23 mouse cellular contexts compared by ENCODE assay signal in the genomic region with DNA sequence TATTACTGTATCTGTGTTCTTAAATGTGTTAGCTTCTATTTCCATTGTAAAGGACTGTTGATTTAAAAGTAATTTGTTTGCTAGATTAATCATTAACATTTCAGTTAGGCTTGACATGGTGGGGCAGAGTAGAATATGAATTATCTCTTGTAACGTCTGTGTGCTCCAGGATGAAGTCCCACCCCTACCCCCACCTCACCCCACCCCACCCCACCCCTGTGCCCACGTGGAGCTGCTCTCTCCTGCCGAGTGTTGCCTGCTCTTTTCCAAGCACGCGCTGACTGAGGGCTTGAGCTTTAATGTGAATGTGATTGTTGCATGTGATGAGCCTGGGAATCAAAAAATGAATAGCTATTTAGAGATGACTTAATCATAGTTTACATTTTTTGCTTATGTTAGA.
DNase-seq lines count a peak whose midpoint lies in the region; ATAC-seq and TF ChIP-seq lines count a peak whose summit lies in the region.
"Had no signal": no experiment of that assay in that cellular context is flagged by ENCODE, and none has a peak within 500 bp of the region (broad histone marks: within the 10 kb centered on the region; RNA-seq: fewer than 3 reads in every experiment).

No protein-coding gene starts in this region.

- peaks cover 13 to 19% of the 10 kb centered on the region in 2 experiments for H3K4me1 ChIP-seq in MEL (ENCODE audit: control insufficient read depth in 1 of 2, insufficient read depth in 2 of 2, low read length in 2 of 2)
- H3K4me1 ChIP-seq in liver, embryonic 14.5 days (replicated peaks; ENCODE audit: control insufficient read depth in 2 of 2, insufficient read depth in 2 of 2, low read length in 1 of 2): peaks cover 29 to 49% of the 10 kb centered on the region in 2 experiments
- no peaks in the 10 kb centered on the region for H3K4me1 ChIP-seq in stomach, embryonic 15.5 days
- H3K4me1 ChIP-seq: embryonic facial prominence, embryonic 13.5 days; limb, embryonic 15.5 days; neural tube, embryonic 15.5 days had no signal

- no peaks in the 10 kb centered on the region for H3K9me3 ChIP-seq in MEL (replicated peaks; ENCODE audit: insufficient read depth, low read length)
- H3K9me3 ChIP-seq in liver, embryonic 14.5 days (ENCODE audit: control insufficient read depth, low read length): no peaks in the 10 kb centered on the region
- no peaks in the 10 kb centered on the region for H3K9me3 ChIP-seq in stomach, embryonic 15.5 days
- H3K9me3 ChIP-seq: embryonic facial prominence, embryonic 13.5 days; hindbrain, embryonic 13.5 days; limb, embryonic 15.5 days; neural tube, embryonic 15.5 days had no signal

- no peaks in the 10 kb centered on the region for H3K79me2 ChIP-seq in MEL (ENCODE audit: control insufficient read depth, insufficient read depth, low read length, poor library complexity)

- peak; percentile 27 for DNase-seq in MEL (ENCODE audit: low read depth, low spot score)
- DNase-seq in liver, embryonic 14.5 days (ENCODE audit: low read depth in 3 of 3, low spot score in 3 of 3): peak; percentile 38 to 47 (median 40)
- no peak for DNase-seq in spleen, adult 18-20 months
- no peak for DNase-seq in frontal cortex, postnatal 36 days (ENCODE audit: low spot score in 2 of 2)
- no peak for DNase-seq in left cerebral cortex, adult 9 months (ENCODE audit: low spot score in 2 of 2)
- DNase-seq: adrenal gland, adult 8-10 months; cerebellum, adult 11 months; cerebellum, postnatal 14 days; forebrain, postnatal 0 days; kidney, postnatal 10 days; layer of hippocampus, postnatal 36 days; right cerebral cortex, postnatal 14 days; thymus, postnatal 4 days had no signal

- H3K4me3 ChIP-seq in MEL (ENCODE audit: control insufficient read depth in 1 of 2, insufficient read depth in 1 of 2, low read depth in 2 of 2, low read length in 2 of 2): no peak overlapping the region
- no peak overlapping the region for H3K4me3 ChIP-seq in liver, embryonic 14.5 days (ENCODE audit: insufficient read depth in 1 of 2, low read depth in 2 of 2, low read length in 2 of 2)
- H3K4me3 ChIP-seq in stomach, embryonic 15.5 days (replicated peaks): no peak overlapping the region
- H3K4me3 ChIP-seq: embryonic facial prominence, embryonic 13.5 days; hindbrain, embryonic 13.5 days; limb, embryonic 15.5 days; neural tube, embryonic 15.5 days had no signal

- TF ChIP-seq POLR2A in MEL (IDR thresholded peaks at IDR 0.05; ENCODE audit: control insufficient read depth in 1 of 2, insufficient read depth in 1 of 2, low read depth in 1 of 2, low read length in 2 of 2, poor library complexity in 1 of 2): no peak

- no peak overlapping the region for H3K9ac ChIP-seq in MEL (ENCODE audit: control insufficient read depth, low read depth, low read length, poor library complexity, severe bottlenecking)
- H3K9ac ChIP-seq in liver, embryonic 14.5 days (replicated peaks): no peak overlapping the region; the same call in 1 of the 2 replicates
- no peak overlapping the region for H3K9ac ChIP-seq in stomach, embryonic 15.5 days
- H3K9ac ChIP-seq: embryonic facial prominence, embryonic 13.5 days; forebrain, postnatal 0 days; hindbrain, embryonic 13.5 days; limb, embryonic 15.5 days; neural tube, embryonic 15.5 days had no signal

- no peak for TF ChIP-seq RAD21 in MEL (IDR thresholded peaks at IDR 0.05; ENCODE audit: low read depth, low read length)

- ATAC-seq in erythroblast, adult 5-6 weeks (replicated peaks; ENCODE audit: low FRiP score, poor library complexity, severe bottlenecking): peak; percentile 50; the same call in 1 of the 2 replicates
- peak; percentile 85 for ATAC-seq in liver, embryonic 14.5 days (ENCODE audit: insufficient read depth)
- peak; percentile 87 for ATAC-seq in stomach, embryonic 15.5 days (ENCODE audit: insufficient read depth, low FRiP score, low read depth)
- ATAC-seq: forebrain, postnatal 0 days; inflammation-experienced regulatory T-cells, adult 6 months; lung, postnatal 0 days; midbrain, embryonic 16.5 days had no signal

- TF ChIP-seq CTCF in MEL (IDR thresholded peaks at IDR 0.05 in 2 of 3, conservative IDR thresholded peaks at IDR 0.05 in 1 of 3; ENCODE audit: control insufficient read depth in 1 of 3, insufficient read depth in 1 of 3, low read depth in 2 of 3, low read length in 3 of 3, poor library complexity in 1 of 3, severe bottlenecking in 1 of 3): no peak
- TF ChIP-seq CTCF in liver, embryonic 14.5 days (IDR thresholded peaks at IDR 0.05; ENCODE audit: low read depth): no peak

- no peak overlapping the region for H3K27ac ChIP-seq in MEL (ENCODE audit: control insufficient read depth, low read depth, low read length)
- no peak overlapping the region for H3K27ac ChIP-seq in liver, embryonic 14.5 days
- H3K27ac ChIP-seq in stomach, embryonic 15.5 days: no peak overlapping the region
- H3K27ac ChIP-seq: embryonic facial prominence, embryonic 13.5 days; hindbrain, embryonic 13.5 days; limb, embryonic 15.5 days; neural tube, embryonic 15.5 days had no signal

- WGBS in liver, embryonic 14.5 days (ENCODE audit: insufficient replicate concordance): 21% methylated on average over 5 of the region's 5 CpGs
- WGBS in stomach, embryonic 15.5 days: 40% methylated on average over 5 of the region's 5 CpGs

- no peaks in the 10 kb centered on the region for H3K27me3 ChIP-seq in MEL (ENCODE audit: control insufficient read depth in 1 of 2, insufficient read depth in 2 of 2, low read length in 2 of 2)
- H3K27me3 ChIP-seq in liver, embryonic 14.5 days (ENCODE audit: control insufficient read depth, insufficient read depth, low read length): no peaks in the 10 kb centered on the region
- H3K27me3 ChIP-seq in stomach, embryonic 15.5 days (replicated peaks): no peaks in the 10 kb centered on the region
- H3K27me3 ChIP-seq: embryonic facial prominence, embryonic 13.5 days; hindbrain, embryonic 13.5 days; limb, embryonic 15.5 days; neural tube, embryonic 15.5 days had no signal

- H3K36me3 ChIP-seq in MEL (ENCODE audit: control insufficient read depth in 1 of 2, insufficient read depth in 2 of 2, low read length in 2 of 2): peaks cover 0 to 24% of the 10 kb centered on the region in 2 experiments; a peak in 2 of 4 replicates
- no peaks in the 10 kb centered on the region for H3K36me3 ChIP-seq in liver, embryonic 14.5 days (replicated peaks; ENCODE audit: control insufficient read depth, insufficient read depth, low read depth)
- H3K36me3 ChIP-seq in stomach, embryonic 15.5 days: no peaks in the 10 kb centered on the region
- H3K36me3 ChIP-seq: hindbrain, embryonic 13.5 days; limb, embryonic 15.5 days; neural tube, embryonic 15.5 days had no signal

- peak in 1 of 2 experiments; percentile 43; a peak in 1 of 4 replicates for TF ChIP-seq EP300 in MEL (IDR thresholded peaks at IDR 0.05; ENCODE audit: low read depth in 1 of 2, low read length in 2 of 2)
- TF ChIP-seq EP300 in liver, embryonic 14.5 days (IDR thresholded peaks at IDR 0.05; ENCODE audit: low read depth): no peak

- H3K4me2 ChIP-seq in liver, embryonic 14.5 days (ENCODE audit: low read depth): 0 out of 2 replicates have a peak overlapping the region, but pooled peaks have one; percentile 2
- H3K4me2 ChIP-seq in stomach, embryonic 15.5 days: no peak overlapping the region
- H3K4me2 ChIP-seq: embryonic facial prominence, embryonic 13.5 days; heart, embryonic 11.5 days; hindbrain, embryonic 13.5 days; limb, embryonic 15.5 days; neural tube, embryonic 15.5 days had no signal

TF ChIP-seq in MEL, 35 proteins besides CTCF, POLR2A, EP300 and RAD21:
- TF ChIP-seq CHD1 (IDR thresholded peaks at IDR 0.05; ENCODE audit: low read depth, low read length): no peak
- no peak for TF ChIP-seq POLR2AphosphoS5 (IDR thresholded peaks at IDR 0.05; ENCODE audit: borderline replicate concordance, low read depth, low read length)
- no peak for TF ChIP-seq MAX (IDR thresholded peaks at IDR 0.05; ENCODE audit: low read length)
- no peak for TF ChIP-seq ETS1 (IDR thresholded peaks at IDR 0.05; ENCODE audit: low read depth, low read length)
- no peak for TF ChIP-seq BHLHE40 (IDR thresholded peaks at IDR 0.05; ENCODE audit: borderline replicate concordance, low read depth, low read length)
- no peak for TF ChIP-seq TCF12 (IDR thresholded peaks at IDR 0.05; ENCODE audit: low read depth, low read length)
- TF ChIP-seq JUND (IDR thresholded peaks at IDR 0.05; ENCODE audit: low read depth, low read length): no peak
- no peak for TF ChIP-seq NELFE (IDR thresholded peaks at IDR 0.05; ENCODE audit: low read depth, low read length)
- TF ChIP-seq MEF2A (IDR thresholded peaks at IDR 0.05; ENCODE audit: extremely low read depth, insufficient replicate concordance, low read depth, low read length, poor library complexity, severe bottlenecking): no peak
- no peak for TF ChIP-seq MAZ (IDR thresholded peaks at IDR 0.05; ENCODE audit: low read depth, low read length)
- TF ChIP-seq KAT2A (conservative IDR thresholded peaks at IDR 0.05; ENCODE audit: low read depth, low read length): no peak
- no peak for TF ChIP-seq GATA1 (IDR thresholded peaks at IDR 0.05; ENCODE audit: low read depth, low read length)
- no peak for TF ChIP-seq ZC3H11A (IDR thresholded peaks at IDR 0.05; ENCODE audit: low read depth, low read length)
- TF ChIP-seq MYB (IDR thresholded peaks at IDR 0.05; ENCODE audit: low read depth, low read length): no peak
- no peak for TF ChIP-seq USF2 (IDR thresholded peaks at IDR 0.05; ENCODE audit: borderline replicate concordance in 1 of 2, insufficient read depth in 1 of 2, low read depth in 1 of 2, low read length in 2 of 2)

Comparison
In these comparisons a context has a peak if more than half of its experiments do, and no peak if none do; other contexts are left out.
1. DNase-seq: peak in MEL (single experiment) and liver, embryonic 14.5 days (3 of 3); none in spleen, adult 18-20 months (0 of 2), frontal cortex, postnatal 36 days (0 of 2) and left cerebral cortex, adult 9 months (0 of 2).
2. Peak in every context shown above with its lines, with median percentiles within 50 percentile points of each other: ATAC-seq.